Mouse (Mus musculus) MEL (cell line): ENCODE data around the gene Neo1. TPM values are rescaled to one million over a fixed set of nuclear protein-coding genes. Genes with fewer than 3 reads are reported as not detected.

ENCODE experiments used
- DNase-seq: peaks from one replicate; pipeline ENCODE4 v3.0.0; 2011; ENCODE audit warnings: low read depth, low spot score
- H3K27ac ChIP-seq: 2 replicates; pipeline ENCODE4 v1.5.1; 2012; ENCODE audit warnings: low read depth, mild to moderate bottlenecking, control low read depth, low read length, moderate library complexity; ENCODE audit not compliant: control insufficient read depth
- H3K27me3 ChIP-seq, 2 experiments: fragments of 150-350 bp in 1 of 2; sonication (generic) in 1 of 2; 2 replicates each; pipeline ENCODE4 v1.6.1; 2012; ENCODE audit warnings: low read length in 2 of 2, mild to moderate bottlenecking in 2 of 2, improper control_type of control experiment in 1 of 2, moderate library complexity in 1 of 2; ENCODE audit not compliant: insufficient read depth in 2 of 2, control insufficient read depth in 1 of 2
- H3K36me3 ChIP-seq, 2 experiments: 2 replicates each; pipeline ENCODE4 v1.6.1; 2012 to 2014; ENCODE audit warnings: low read length in 2 of 2, improper control_type of control experiment in 1 of 2, inconsistent platforms in 1 of 2, mild to moderate bottlenecking in 1 of 2; ENCODE audit not compliant: insufficient read depth in 2 of 2, control insufficient read depth in 1 of 2
- H3K4me1 ChIP-seq, 2 experiments: fragments of 150-350 bp in 1 of 2; sonication (generic) in 1 of 2; 2 replicates each; pipeline ENCODE4 v1.6.1; 2012; ENCODE audit warnings: low read length in 2 of 2, improper control_type of control experiment in 1 of 2, mild to moderate bottlenecking in 1 of 2; ENCODE audit not compliant: insufficient read depth in 2 of 2, control insufficient read depth in 1 of 2
- H3K4me3 ChIP-seq, 2 experiments: fragments of 150-350 bp in 1 of 2; sonication (generic) in 1 of 2; 2 replicates each; pipeline ENCODE4 v1.5.1; 2012; ENCODE audit warnings: low read depth in 2 of 2, low read length in 2 of 2, mild to moderate bottlenecking in 2 of 2, moderate library complexity in 2 of 2, control low read depth in 1 of 2, improper control_type of control experiment in 1 of 2; ENCODE audit not compliant: control insufficient read depth in 1 of 2, insufficient read depth in 1 of 2
- H3K79me2 ChIP-seq: 2 replicates; pipeline ENCODE4 v1.6.1; 2012; ENCODE audit warnings: mild to moderate bottlenecking, low read length, moderate library complexity; ENCODE audit not compliant: control insufficient read depth, poor library complexity, insufficient read depth
- H3K9ac ChIP-seq: 2 replicates; pipeline ENCODE4 v1.6.1; 2012; ENCODE audit warnings: low read depth, mild to moderate bottlenecking, control low read depth, low read length, moderate library complexity; ENCODE audit not compliant: control insufficient read depth, poor library complexity, severe bottlenecking
- H3K9me3 ChIP-seq: fragments of 150-350 bp; sonication (generic); replicated peaks from 2 replicates; pipeline ENCODE4 v1.6.1; 2012; ENCODE audit warnings: mild to moderate bottlenecking, low read length, improper control_type of control experiment, moderate library complexity; ENCODE audit not compliant: insufficient read depth
- BHLHE40 ChIP-seq: IDR thresholded peaks from 2 replicates; pipeline ENCODE4 v1.6.1; 2012; ENCODE audit warnings: low read depth, mild to moderate bottlenecking, inconsistent platforms, low read length, improper control_type of control experiment, borderline replicate concordance
- CTCF ChIP-seq, 3 experiments: IDR thresholded peaks in 2 of 3; conservative IDR thresholded peaks in 1 of 3; 2 replicates each; pipeline ENCODE4 v1.5.1; 2011 to 2012; ENCODE audit warnings: low read length in 3 of 3, low read depth in 2 of 3, mild to moderate bottlenecking in 2 of 3, improper control_type of control experiment in 1 of 3, inconsistent platforms in 1 of 3, mixed read lengths in 1 of 3, moderate library complexity in 1 of 3; ENCODE audit not compliant: control insufficient read depth in 1 of 3, insufficient read depth in 1 of 3, poor library complexity in 1 of 3, severe bottlenecking in 1 of 3
- E2F4 ChIP-seq: IDR thresholded peaks from 2 replicates; pipeline ENCODE4 v1.6.1; 2011; ENCODE audit warnings: low read depth, low read length, improper control_type of control experiment, borderline replicate concordance
- ETS1 ChIP-seq: IDR thresholded peaks from 2 replicates; pipeline ENCODE4 v1.6.1; 2012; ENCODE audit warnings: low read depth, mild to moderate bottlenecking, inconsistent platforms, low read length, improper control_type of control experiment, moderate library complexity
- GABPA ChIP-seq: IDR thresholded peaks from 2 replicates; pipeline ENCODE4 v1.6.1; 2012; ENCODE audit warnings: low read depth, mild to moderate bottlenecking, inconsistent platforms, low read length, improper control_type of control experiment, moderate library complexity
- HCFC1 ChIP-seq: IDR thresholded peaks from 2 replicates; pipeline ENCODE4 v1.6.1; 2012; ENCODE audit warnings: low read depth, mild to moderate bottlenecking, inconsistent platforms, low read length, improper control_type of control experiment, moderate library complexity
- KAT2A ChIP-seq: conservative IDR thresholded peaks from 2 replicates; pipeline ENCODE4 v1.6.1; 2012; ENCODE audit warnings: low read depth, low read length, improper control_type of control experiment, inconsistent platforms
- MAFK ChIP-seq: IDR thresholded peaks from 2 replicates; pipeline ENCODE4 v1.6.1; 2011; ENCODE audit warnings: low read depth, mild to moderate bottlenecking, low read length, improper control_type of control experiment, borderline replicate concordance
- MEF2A ChIP-seq: IDR thresholded peaks from 2 replicates; pipeline ENCODE4 v1.6.1; 2014; ENCODE audit warnings: low read depth, mild to moderate bottlenecking, inconsistent platforms, low read length, improper control_type of control experiment; ENCODE audit not compliant: poor library complexity, insufficient replicate concordance, severe bottlenecking; ENCODE audit errors: extremely low read depth
- NELFE ChIP-seq: IDR thresholded peaks from 2 replicates; pipeline ENCODE4 v1.6.1; 2011; ENCODE audit warnings: low read depth, low read length, improper control_type of control experiment
- NRF1 ChIP-seq: IDR thresholded peaks from 2 replicates; pipeline ENCODE4 v1.6.1; 2014; ENCODE audit warnings: low read depth, mild to moderate bottlenecking, inconsistent platforms, low read length, improper control_type of control experiment, moderate library complexity; ENCODE audit not compliant: poor library complexity, insufficient read depth, severe bottlenecking
- POLR2AphosphoS5 ChIP-seq: IDR thresholded peaks from 2 replicates; pipeline ENCODE4 v1.6.1; 2012; ENCODE audit warnings: low read depth, borderline replicate concordance, mild to moderate bottlenecking, inconsistent platforms, low read length, moderate library complexity, mixed read lengths
- RCOR1 ChIP-seq: IDR thresholded peaks from 2 replicates; pipeline ENCODE4 v1.6.1; 2012; ENCODE audit warnings: low read depth, mild to moderate bottlenecking, inconsistent platforms, low read length, improper control_type of control experiment
- SIN3A ChIP-seq: IDR thresholded peaks from 2 replicates; pipeline ENCODE4 v1.6.1; 2012; ENCODE audit warnings: low read length, improper control_type of control experiment, inconsistent platforms
- SMC3 ChIP-seq: IDR thresholded peaks from 2 replicates; pipeline ENCODE4 v1.6.1; 2011; ENCODE audit warnings: low read depth, low read length, improper control_type of control experiment
- TAL1 ChIP-seq: IDR thresholded peaks from 2 replicates; pipeline ENCODE4 v1.6.1; 2012; ENCODE audit warnings: mild to moderate bottlenecking, inconsistent platforms, low read length, moderate library complexity, mixed read lengths
- TBP ChIP-seq: IDR thresholded peaks from 2 replicates; pipeline ENCODE4 v1.8.0; 2011; ENCODE audit warnings: low read depth, low read length, improper control_type of control experiment
- TCF12 ChIP-seq: IDR thresholded peaks from 2 replicates; pipeline ENCODE4 v1.6.1; 2014; ENCODE audit warnings: low read depth, mild to moderate bottlenecking, inconsistent platforms, low read length, improper control_type of control experiment, moderate library complexity
- UBTF ChIP-seq: IDR thresholded peaks from 2 replicates; pipeline ENCODE4 v1.6.1; 2012; ENCODE audit warnings: low read depth, mild to moderate bottlenecking, inconsistent platforms, low read length, improper control_type of control experiment, moderate library complexity, borderline replicate concordance; ENCODE audit not compliant: insufficient read depth
- USF1 ChIP-seq: IDR thresholded peaks from 2 replicates; pipeline ENCODE4 v1.6.1; 2014; ENCODE audit warnings: low read depth, mild to moderate bottlenecking, inconsistent platforms, low read length, improper control_type of control experiment, moderate library complexity
- ZC3H11A ChIP-seq: IDR thresholded peaks from 2 replicates; pipeline ENCODE4 v1.6.1; 2012; ENCODE audit warnings: low read depth, mild to moderate bottlenecking, inconsistent platforms, low read length, improper control_type of control experiment
- ZKSCAN1 ChIP-seq: IDR thresholded peaks from 2 replicates; pipeline ENCODE4 v1.6.1; 2012; ENCODE audit warnings: low read depth, mild to moderate bottlenecking, inconsistent platforms, low read length, improper control_type of control experiment, moderate library complexity
- ZMIZ1 ChIP-seq: IDR thresholded peaks from 2 replicates; pipeline ENCODE4 v1.6.1; 2012; ENCODE audit warnings: low read depth, mild to moderate bottlenecking, inconsistent platforms, low read length, improper control_type of control experiment, moderate library complexity
- ZNF384 ChIP-seq: IDR thresholded peaks from 2 replicates; pipeline ENCODE4 v1.6.1; 2012; ENCODE audit warnings: low read depth, mild to moderate bottlenecking, inconsistent platforms, low read length, improper control_type of control experiment
- polyA plus RNA-seq, 2 experiments: library from polyadenylated mRNA; stranded (reverse) in 1 of 2; unstranded in 1 of 2; fragments of >175 nt in 1 of 2; fragments of >200 nt in 1 of 2; gene quantifications; 2 replicates each; pipeline versions ENCODE4 v1.2.1 to v1.2.4; 2012; ENCODE audit warnings: low replicate concordance in 2 of 2, low read depth in 1 of 2; ENCODE audit not compliant: insufficient read length in 2 of 2, insufficient read depth in 1 of 2, missing spikeins in 1 of 2
- total RNA-seq: library from RNA; depleted of rRNA; stranded (reverse); fragments of 300-350 nt; gene quantifications from 2 replicates; pipeline ENCODE4 v1.2.3, GENCODE M21; 2012

Neo1 gene
- total and polyA plus RNA-seq, 3 experiments, result 0.04 to 0.08 TPM; not detected in 1

- H3K9ac ChIP-seq, result no peak overlapping the region
- TF ChIP-seq UBTF (no peak), MAFK (no peak), ZKSCAN1 (no peak), HCFC1 (no peak), POLR2AphosphoS5 (no peak), TAL1 (no peak), E2F4 (no peak), MEF2A (no peak), ETS1 (no peak)
- peaks cover 7 to 21% of the 10 kb centered on the region in 2 experiments for H3K27me3 ChIP-seq
- H3K36me3 ChIP-seq, result no peaks in the 10 kb centered on the region
- no peak overlapping the region for H3K4me3 ChIP-seq
- no peaks in the 10 kb centered on the region for H3K4me1 ChIP-seq
- H3K27ac ChIP-seq, result no peak overlapping the region
- no peaks in the 10 kb centered on the region for H3K9me3 ChIP-seq
- DNase-seq, result no peak
- no peaks in the 10 kb centered on the region for H3K79me2 ChIP-seq
These were observed 136.6 kb downstream of the Neo1 start for GRCm38 (mm10) chr9:58899602-58900001.

- no peak for TF ChIP-seq NELFE
- TF ChIP-seq ZNF384, result no peak
- no peak for TF ChIP-seq MEF2A
- TF ChIP-seq KAT2A, result no peak
- no peak for TF ChIP-seq E2F4
- TF ChIP-seq ZC3H11A, result no peak
- no peak for TF ChIP-seq ZMIZ1
- TF ChIP-seq GABPA, result no peak
- no peak for TF ChIP-seq TCF12
- no peak for TF ChIP-seq SMC3
- no peak for TF ChIP-seq NRF1
- no peak for TF ChIP-seq HCFC1
- TF ChIP-seq SIN3A, result no peak
- TF ChIP-seq TBP, result no peak
- TF ChIP-seq POLR2AphosphoS5, result no peak
- TF ChIP-seq USF1, result no peak
- TF ChIP-seq BHLHE40, result no peak
- no peak for TF ChIP-seq CTCF (IDR thresholded peaks at IDR 0.05 in 2 of 3, conservative IDR thresholded peaks at IDR 0.05 in 1 of 3; ENCODE audit: control insufficient read depth in 1 of 3, insufficient read depth in 1 of 3, low read depth in 2 of 3, low read length in 3 of 3, poor library complexity in 1 of 3, severe bottlenecking in 1 of 3)
- no peak for TF ChIP-seq RCOR1
- no peak overlapping the region for H3K27ac ChIP-seq
These were observed 144.2 kb downstream of the Neo1 start for GRCm38 (mm10) chr9:58891840-58892640.

More at GRCm38 (mm10) chr9:58891840-58892640, 144.2 kb downstream of the Neo1 start:
- Histone ChIP-seq H3K36me3 (no peaks in the 10 kb centered on the region), H3K27me3 (peaks cover 6 to 12% of the 10 kb centered on the region in 2 experiments), H3K79me2 (no peaks in the 10 kb centered on the region), H3K4me3 (no peak overlapping the region), H3K4me1 (no peaks in the 10 kb centered on the region), H3K9ac (no peak overlapping the region), H3K9me3 (no peaks in the 10 kb centered on the region)
- no peak for DNase-seq
